Mouse (Mus musculus) heart, embryonic 11.5 days (tissue): ENCODE results near the gene Pum1. TPM values are rescaled to one million over a fixed set of nuclear protein-coding genes. Genes with fewer than 3 reads are reported as not detected.
"Not testable (repeated sequence)": the region's sequence is repeated elsewhere in the genome, so short reads cannot be mapped to it uniquely, and the experiment has no call there.

ENCODE experiments used
- ATAC-seq: fragments of 200-750 bp; cut with Nextera tagmentation; replicated peaks from 2 replicates; pipeline ENCODE4 v1.8.0; 2017; ENCODE audit warnings: moderate library complexity; ENCODE audit not compliant: insufficient number of reproducible peaks, low FRiP score, low TSS enrichment
- H3K27ac ChIP-seq: fragments of 300-500 bp; sonication (generic); 2 replicates; pipeline ENCODE4 v1.5.1; 2014; ENCODE audit warnings: mild to moderate bottlenecking, low read depth, low read length
- H3K27me3 ChIP-seq: fragments of 300-500 bp; sonication (generic); 2 replicates; pipeline ENCODE4 v1.6.1; 2014; ENCODE audit warnings: mild to moderate bottlenecking, low read length, mixed read lengths; ENCODE audit not compliant: control insufficient read depth, insufficient read depth
- H3K36me3 ChIP-seq: fragments of 300-500 bp; sonication (generic); 2 replicates; pipeline ENCODE4 v1.6.1; 2014; ENCODE audit warnings: mild to moderate bottlenecking, low read length, moderate library complexity, mixed read lengths; ENCODE audit not compliant: control insufficient read depth, insufficient read depth
- H3K4me1 ChIP-seq: fragments of 300-500 bp; sonication (generic); 2 replicates; pipeline ENCODE4 v1.6.1; 2014; ENCODE audit warnings: low read length; ENCODE audit not compliant: control insufficient read depth, insufficient read depth
- H3K4me2 ChIP-seq: fragments of 300-500 bp; sonication (generic); 2 replicates; pipeline ENCODE4 v1.6.1; 2014; ENCODE audit warnings: mild to moderate bottlenecking, moderate library complexity
- H3K4me3 ChIP-seq: fragments of 300-500 bp; sonication (generic); 2 replicates; pipeline ENCODE4 v1.5.1; 2014; ENCODE audit warnings: low read depth, low read length
- H3K9ac ChIP-seq: fragments of 300-500 bp; sonication (generic); 2 replicates; pipeline ENCODE4 v1.6.1; 2014; ENCODE audit warnings: mild to moderate bottlenecking, low read depth, low read length, moderate library complexity
- H3K9me3 ChIP-seq: fragments of 300-500 bp; sonication (generic); replicated peaks from 2 replicates; pipeline ENCODE4 v1.6.1; 2016; ENCODE audit warnings: low read length; ENCODE audit not compliant: control insufficient read depth
- WGBS: fragments of 180-500 bp; shearing (Covaris S2); extraction: QIAGEN DNeasy Blood & Tissue Kit; methylation state at CpG from one replicate; pipeline ENCODE4 v1.1.7; 2014; ENCODE audit not compliant: insufficient replicate concordance; 5-methylcytosine and 5-hydroxymethylcytosine counted together
- polyA plus RNA-seq: library from polyadenylated mRNA; unstranded; fragments of >200 nt; fragmentation: Nextera tagmentation; extraction: Ambion mirVana; gene quantifications from 2 replicates; pipeline ENCODE4 v1.2.1, GENCODE M21; 2014

Pum1 gene
- polyA plus RNA-seq, 1 experiment from 2014 or later = 68.3 TPM

DNA sequence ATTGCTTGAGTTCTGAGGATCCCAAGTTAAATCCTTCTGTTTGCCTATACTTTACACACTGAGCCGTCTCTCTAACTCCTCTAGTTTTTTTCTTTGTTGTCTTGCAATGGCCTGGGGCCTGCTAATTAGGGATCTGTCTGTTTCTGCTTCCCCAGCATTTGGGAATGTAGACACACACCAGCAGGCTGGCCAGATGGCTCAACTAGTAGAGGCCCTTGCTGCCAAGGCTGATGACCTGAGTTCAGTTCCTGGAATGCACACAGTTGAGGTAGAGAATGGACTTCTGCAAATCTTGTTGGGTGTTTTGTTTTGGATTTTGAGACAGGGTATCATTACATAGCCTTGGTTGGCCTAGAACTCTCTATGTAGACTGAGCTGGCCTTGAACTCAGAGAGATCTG is 17.7 kb upstream of the Pum1 start:
- no peak overlapping the region for H3K9ac ChIP-seq
- ATAC-seq = no peak
- WGBS = 66% methylated on average over 1 of the region's 1 CpGs
- no peak overlapping the region for H3K4me3 ChIP-seq
- no peak overlapping the region for H3K27ac ChIP-seq
- H3K9me3 ChIP-seq = no peaks in the 10 kb centered on the region
- no peaks in the 10 kb centered on the region for H3K4me1 ChIP-seq
- H3K27me3 ChIP-seq = no peaks in the 10 kb centered on the region
- no peak overlapping the region for H3K4me2 ChIP-seq
- no peaks in the 10 kb centered on the region for H3K36me3 ChIP-seq

GRCm38 (mm10) chr4:130651286-130651685 is 11.8 kb upstream of the Pum1 start:
- Histone ChIP-seq H3K4me2 (no peak overlapping the region), H3K36me3 (no peaks in the 10 kb centered on the region), H3K9ac (no peak overlapping the region), H3K27me3 (no peaks in the 10 kb centered on the region), H3K9me3 (no peaks in the 10 kb centered on the region), H3K27ac (no peak overlapping the region), H3K4me1 (no peaks in the 10 kb centered on the region), H3K4me3 (no peak overlapping the region)
- WGBS = 76% methylated on average over 4 of the region's 4 CpGs
- ATAC-seq = no peak

- Histone ChIP-seq H3K9me3 (no peaks in the 10 kb centered on the region), H3K4me1 (no peaks in the 10 kb centered on the region), H3K9ac (no peak overlapping the region), H3K27ac (no peak overlapping the region), H3K36me3 (no peaks in the 10 kb centered on the region), H3K4me3 (no peak overlapping the region), H3K4me2 (no peak overlapping the region), H3K27me3 (no peaks in the 10 kb centered on the region)
- ATAC-seq = no peak
- WGBS = 50% methylated on average over 4 of the region's 4 CpGs
Measured at GRCm38 (mm10) chr4:130652546-130652945, 10.6 kb upstream of the Pum1 start.

- ATAC-seq = no peak
- Histone ChIP-seq H3K36me3 (no peaks in the 10 kb centered on the region), H3K27me3 (no peaks in the 10 kb centered on the region), H3K9me3 (no peaks in the 10 kb centered on the region), H3K27ac (no peak overlapping the region), H3K4me2 (no peak overlapping the region), H3K4me3 (no peak overlapping the region), H3K4me1 (no peaks in the 10 kb centered on the region), H3K9ac (no peak overlapping the region)
- 28% methylated on average over 1 of the region's 1 CpGs for WGBS
Measured at GRCm38 (mm10) chr4:130657820-130658565, 5.1 kb upstream of the Pum1 start.

DNA sequence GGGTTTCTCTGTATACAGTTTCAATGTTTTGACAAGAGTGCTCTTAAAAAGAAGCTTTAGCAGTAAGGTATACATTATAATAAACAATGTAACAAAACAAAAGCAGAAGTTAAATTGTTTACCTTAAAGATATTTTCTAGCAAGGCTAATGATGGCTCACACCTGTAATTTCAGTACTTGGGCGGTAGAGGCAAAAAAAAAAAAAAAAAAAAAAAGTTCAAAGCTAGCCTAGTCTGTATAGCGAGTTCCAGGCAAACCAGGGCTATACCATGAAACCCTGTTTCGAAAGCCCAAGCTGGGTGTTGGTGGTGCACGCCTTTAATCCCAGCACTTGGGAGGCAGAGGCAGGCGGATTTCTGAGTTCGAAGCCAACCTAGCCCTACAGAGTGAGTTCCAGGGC is 3.7 kb upstream of the Pum1 start:
- H3K27me3 ChIP-seq = no peaks in the 10 kb centered on the region
- ATAC-seq = no peak
- no peak overlapping the region for H3K9ac ChIP-seq
- no peaks in the 10 kb centered on the region for H3K4me1 ChIP-seq
- no peak overlapping the region for H3K4me2 ChIP-seq
- H3K9me3 ChIP-seq = no peaks in the 10 kb centered on the region
- H3K27ac ChIP-seq = no peak overlapping the region
- no peak overlapping the region for H3K4me3 ChIP-seq
- WGBS = 87% methylated on average over 6 of the region's 6 CpGs
- H3K36me3 ChIP-seq = no peaks in the 10 kb centered on the region

DNA sequence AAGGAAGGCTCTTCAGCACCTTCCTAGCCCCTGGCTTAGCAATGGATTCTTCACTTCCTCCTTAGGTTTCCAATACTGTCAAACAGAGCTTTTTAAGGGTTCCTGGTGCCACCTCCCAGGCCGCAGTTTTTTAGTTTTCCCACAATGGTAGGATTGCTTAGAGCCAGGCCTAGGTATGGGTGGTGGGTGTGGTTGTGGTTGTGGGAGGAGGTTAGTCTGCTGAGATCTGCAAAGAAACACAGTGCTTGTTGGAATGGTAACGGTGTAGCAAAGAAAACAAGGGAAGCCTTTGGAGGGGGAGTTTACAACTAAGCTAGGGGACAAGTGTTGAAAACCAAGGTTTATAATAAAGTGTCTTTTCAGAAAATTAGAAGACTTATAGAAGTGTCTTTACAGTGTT is 3.0 kb upstream of the Pum1 start:
- Histone ChIP-seq H3K4me3 (no peak overlapping the region), H3K27ac (no peak overlapping the region), H3K4me2 (no peak overlapping the region), H3K9me3 (no peaks in the 10 kb centered on the region), H3K36me3 (no peaks in the 10 kb centered on the region), H3K9ac (no peak overlapping the region), H3K27me3 (no peaks in the 10 kb centered on the region), H3K4me1 (no peaks in the 10 kb centered on the region)
- ATAC-seq = no peak
- WGBS = 80% methylated on average over 2 of the region's 2 CpGs

- 68% methylated on average over 3 of the region's 3 CpGs for WGBS
- H3K27me3 ChIP-seq = no peaks in the 10 kb centered on the region
- no peak for ATAC-seq
Measured at GRCm38 (mm10) chr4:130661151-130661550, 2.0 kb upstream of the Pum1 start.

DNA sequence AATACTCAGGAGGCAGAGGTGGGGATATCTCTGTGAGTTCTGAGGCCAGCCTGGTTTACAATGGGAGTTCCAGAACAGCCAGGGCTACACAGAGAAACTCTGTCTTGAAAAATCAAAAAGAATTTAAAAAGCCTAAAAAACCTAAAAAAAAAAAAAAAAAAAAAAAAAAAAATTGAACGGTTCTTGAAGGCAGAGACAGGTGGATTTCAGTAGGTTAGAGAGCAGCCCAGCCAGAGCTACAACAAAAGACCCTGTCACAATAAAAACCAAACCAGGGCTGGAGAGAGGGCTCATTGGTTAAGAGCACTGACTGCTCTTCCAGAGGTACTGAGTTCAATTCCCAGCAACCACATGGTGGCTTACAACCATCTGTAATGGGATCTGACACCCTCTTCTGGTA is 816 bp upstream of the Pum1 start:
- H3K27me3 ChIP-seq, H3K36me3 ChIP-seq, ATAC-seq, H3K4me3 ChIP-seq, H3K9ac ChIP-seq, H3K9me3 ChIP-seq, H3K4me1 ChIP-seq, H3K27ac ChIP-seq: not testable (repeated sequence)
- WGBS = 100% methylated on average over 1 of the region's 1 CpGs
- peak overlapping the region; percentile 56; the same call in 1 of the 2 replicates for H3K4me2 ChIP-seq

More at GRCm38 (mm10) chr4:130661151-130661550, 2.0 kb upstream of the Pum1 start:
- H3K27ac ChIP-seq = no peak overlapping the region
- H3K36me3 ChIP-seq = no peaks in the 10 kb centered on the region
- H3K4me2 ChIP-seq = no peak overlapping the region
- H3K4me3 ChIP-seq = no peak overlapping the region
- no peaks in the 10 kb centered on the region for H3K4me1 ChIP-seq
- no peaks in the 10 kb centered on the region for H3K9me3 ChIP-seq
- H3K9ac ChIP-seq = no peak overlapping the region

- Histone ChIP-seq H3K4me2 (peak overlapping the region; percentile 81), H3K27me3 (no peaks in the 10 kb centered on the region), H3K9ac (peak overlapping the region; percentile 99), H3K36me3 (no peaks in the 10 kb centered on the region), H3K27ac (peak overlapping the region; percentile 97), H3K4me1 (peaks cover 11% of the 10 kb centered on the region), H3K9me3 (no peaks in the 10 kb centered on the region), H3K4me3 (peak overlapping the region; percentile 96)
- WGBS = under 1% methylated on average over 22 of the region's 22 CpGs
- ATAC-seq = 0 out of 2 replicates have a peak, but pooled peaks have one; percentile 1
Measured at GRCm38 (mm10) chr4:130663810-130664401, 785 bp downstream of the Pum1 start.
